Mouse (Mus musculus) left cerebral cortex, postnatal 14 days (tissue): ENCODE data around the gene Astn2. TPM values are rescaled to one million over a fixed set of nuclear protein-coding genes. Genes with fewer than 3 reads are reported as not detected.
A peak's percentile ranks its signal among the peaks of the same experiment; 100 is the strongest.

Source experiments
- DNase-seq, 2 experiments: peaks; one replicate each; pipeline ENCODE4 v3.0.0; 2021 to 2022; ENCODE audit warnings: low spot score in 2 of 2, mixed read lengths in 1 of 2
- intact Hi-C: fragments of 180-260 bp; cut with DNase I; formaldehyde crosslinking; loops from one replicate; pipeline ENCODE4 v1.15.1; 2025
- total RNA-seq, 2 experiments: library from RNA; stranded (reverse); gene quantifications; 2 replicates each; pipeline ENCODE4 v1.2.3; 2021

The Astn2 gene
- total RNA-seq, 2 experiments from 2014 or later, result 40.4 to 43.4 TPM

- no peak for DNase-seq
- intact Hi-C loops, result no loop called here
Observed at GRCm38 (mm10) chr4:65801204-65801603, 603.2 kb downstream of the Astn2 start.

GRCm38 (mm10) chr4:65791051-65791450, 613.4 kb downstream of the Astn2 start:
- DNase-seq, result no peak
- intact Hi-C loops, result no loop called here

- peak; percentile 14 to 28 for DNase-seq
- intact Hi-C loops, result no loop called here
Observed at GRCm38 (mm10) chr4:65773368-65774010, 630.9 kb downstream of the Astn2 start.

- intact Hi-C loops, result no loop called here
- no peak for DNase-seq
Observed at GRCm38 (mm10) chr4:65770952-65771351, 633.5 kb downstream of the Astn2 start.

- intact Hi-C loops, result no loop called here
- DNase-seq, result peak; percentile 15 to 39
Observed at GRCm38 (mm10) chr4:65767919-65768318, 636.5 kb downstream of the Astn2 start.

GRCm38 (mm10) chr4:65767431-65767830, 637.0 kb downstream of the Astn2 start:
- intact Hi-C loops, result no loop called here
- peak; percentile 30 to 53 for DNase-seq

GRCm38 (mm10) chr4:65765312-65765711, 639.1 kb downstream of the Astn2 start:
- DNase-seq, result no peak

GRCm38 (mm10) chr4:65764275-65764674, 640.1 kb downstream of the Astn2 start:
- intact Hi-C loops, result no loop called here
- no peak for DNase-seq

More at GRCm38 (mm10) chr4:65765312-65765711, 639.1 kb downstream of the Astn2 start:
- intact Hi-C loops, result no loop called here

GRCm38 (mm10) chr4:65763823-65764222, 640.6 kb downstream of the Astn2 start:
- no peak for DNase-seq
- intact Hi-C loops, result no loop called here

GRCm38 (mm10) chr4:65762116-65762515, 642.3 kb downstream of the Astn2 start:
- intact Hi-C loops, result no loop called here
- DNase-seq, result no peak

- DNase-seq, result no peak
- intact Hi-C loops, result no loop called here
Observed at GRCm38 (mm10) chr4:65761658-65762057, 642.8 kb downstream of the Astn2 start.

- DNase-seq, result no peak
- intact Hi-C loops, result no loop called here
Observed at GRCm38 (mm10) chr4:65758875-65759201, 645.6 kb downstream of the Astn2 start.

- intact Hi-C loops, result no loop called here
- no peak for DNase-seq
Observed at GRCm38 (mm10) chr4:65758174-65758874, 646.1 kb downstream of the Astn2 start.

GRCm38 (mm10) chr4:65752941-65753340, 651.5 kb downstream of the Astn2 start:
- intact Hi-C loops, result no loop called here
- DNase-seq, result no peak

GRCm38 (mm10) chr4:65744788-65745187, 659.6 kb downstream of the Astn2 start:
- DNase-seq, result no peak
- intact Hi-C loops, result no loop called here

GRCm38 (mm10) chr4:65744088-65744610, 660.3 kb downstream of the Astn2 start:
- intact Hi-C loops, result no loop called here
- DNase-seq, result no peak

GRCm38 (mm10) chr4:65743160-65743691, 661.2 kb downstream of the Astn2 start:
- intact Hi-C loops, result no loop called here
- no peak for DNase-seq

- no peak for DNase-seq
- intact Hi-C loops, result no loop called here
Observed at GRCm38 (mm10) chr4:65724414-65724813, 680.0 kb downstream of the Astn2 start.

- DNase-seq, result no peak
- intact Hi-C loops, result no loop called here
Observed at GRCm38 (mm10) chr4:65719610-65720009, 684.8 kb downstream of the Astn2 start.

- intact Hi-C loops, result no loop called here
- DNase-seq, result no peak
Observed at GRCm38 (mm10) chr4:65717899-65718298, 686.5 kb downstream of the Astn2 start.

GRCm38 (mm10) chr4:65716086-65716485, 688.3 kb downstream of the Astn2 start:
- intact Hi-C loops, result no loop called here
- DNase-seq, result no peak
